Mouse (Mus musculus): ENCODE results near the gene Phrf1. TPM values are rescaled to one million over a fixed set of nuclear protein-coding genes. Genes with fewer than 3 reads are reported as not detected.

Gene Phrf1
- polyA plus RNA-seq, 1 experiment, result 29.3 TPM

DNA sequence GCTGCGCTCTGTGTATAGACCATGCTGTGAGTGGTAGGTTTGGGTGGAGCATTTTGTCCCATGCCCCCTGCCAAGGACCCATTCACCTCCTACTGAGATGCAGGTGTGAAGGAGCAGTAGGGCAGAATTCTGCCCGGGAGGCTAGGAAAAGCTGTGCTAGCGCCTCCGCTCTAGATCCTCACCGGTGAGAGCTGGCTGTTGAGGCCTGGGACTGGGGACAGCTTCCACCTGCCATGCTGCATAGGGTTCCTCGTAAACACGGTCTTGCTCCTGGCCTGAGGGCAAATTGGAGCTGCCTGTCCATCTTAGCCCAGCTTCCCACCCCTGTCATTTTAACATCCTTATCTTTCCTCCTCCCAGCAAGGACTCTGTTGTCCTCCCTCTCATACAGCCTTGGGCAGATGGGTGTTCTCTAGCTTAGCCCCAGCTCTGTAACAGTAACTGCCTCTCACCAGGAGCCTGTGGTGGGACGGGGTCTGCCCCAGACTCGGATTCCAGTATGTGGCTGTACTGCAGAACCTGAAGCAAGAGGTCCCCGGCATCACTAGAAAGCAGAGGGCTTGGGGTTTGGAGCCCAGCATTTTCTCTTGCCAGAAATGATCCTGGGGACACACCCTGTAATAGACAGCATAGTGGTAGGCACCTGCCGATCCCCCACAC lies 35.6 kb downstream of the Phrf1 start:
- H3K36me3 ChIP-seq (ENCODE audit: control insufficient read depth, insufficient read depth, low read length), result peaks cover 45% of the 10 kb centered on the region
- WGBS, result 79% methylated on average over 11 of the region's 11 CpGs
- H3K4me1 ChIP-seq (ENCODE audit: control insufficient read depth, insufficient read depth, insufficient read length), result peaks cover 15% of the 10 kb centered on the region
- no peaks in the 10 kb centered on the region for H3K27me3 ChIP-seq (ENCODE audit: control insufficient read depth, insufficient read depth, low read length)
- no peak for DNase-seq (ENCODE audit: low read depth in 1 of 2, low spot score in 2 of 2)
- no peak overlapping the region for H3K27ac ChIP-seq (ENCODE audit: insufficient read depth, low read length)
- no peak overlapping the region for H3K4me3 ChIP-seq (ENCODE audit: extremely low read depth, insufficient read depth, insufficient read length)
- TF ChIP-seq POLR2A (IDR thresholded peaks at IDR 0.05; ENCODE audit: low read depth, low read length) (no peak), CTCF (IDR thresholded peaks at IDR 0.05; ENCODE audit: extremely low read depth, insufficient read depth, insufficient read length, insufficient replicate concordance) (no peak)

DNA sequence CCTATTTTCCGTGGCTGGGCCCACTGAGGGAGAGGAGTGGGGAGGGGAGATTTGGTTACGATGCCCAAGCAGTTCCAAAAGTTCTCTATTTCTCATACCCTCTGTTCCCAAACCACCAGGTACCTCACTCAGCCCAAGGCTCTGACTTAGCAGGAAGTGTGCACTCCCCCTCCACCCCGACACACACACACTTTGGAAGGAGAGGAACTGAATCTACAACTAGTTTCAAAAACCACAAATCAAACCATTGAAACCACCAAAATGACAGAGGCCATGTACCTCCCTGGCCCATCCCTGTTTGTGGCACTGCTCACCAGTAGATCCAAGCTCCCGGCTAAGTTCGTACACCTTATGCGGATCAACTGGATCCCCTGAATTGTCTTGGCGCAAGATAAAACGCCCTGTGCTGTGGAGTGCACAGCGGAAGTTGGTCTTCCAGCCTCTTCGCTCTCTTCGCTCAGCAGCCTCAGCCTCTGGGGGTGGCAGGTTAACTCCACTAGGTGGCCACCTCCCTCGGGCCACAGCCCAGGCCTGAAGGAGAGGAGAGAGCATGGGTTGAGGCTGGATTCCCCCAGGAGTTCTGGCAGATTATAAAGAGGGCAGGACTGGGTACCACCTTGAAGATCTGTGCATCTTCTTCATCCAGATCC lies 36.3 kb downstream of the Phrf1 start:
- peaks cover 38% of the 10 kb centered on the region for H3K36me3 ChIP-seq (ENCODE audit: control insufficient read depth, insufficient read depth, low read length)
- peak overlapping the region; percentile 39 for H3K27ac ChIP-seq (ENCODE audit: insufficient read depth, low read length)
- no peak for TF ChIP-seq POLR2A (IDR thresholded peaks at IDR 0.05; ENCODE audit: low read depth, low read length)
- peak; percentile 64; the same call in 1 of the 2 replicates for TF ChIP-seq CTCF (IDR thresholded peaks at IDR 0.05; ENCODE audit: extremely low read depth, insufficient read depth, insufficient read length, insufficient replicate concordance)
- peaks cover 17% of the 10 kb centered on the region for H3K4me1 ChIP-seq (ENCODE audit: control insufficient read depth, insufficient read depth, insufficient read length)
- peak; percentile 55 to 66 for DNase-seq (ENCODE audit: low read depth in 1 of 2, low spot score in 2 of 2)
- peak overlapping the region; percentile 74; the same call in 1 of the 2 replicates for H3K4me3 ChIP-seq (ENCODE audit: extremely low read depth, insufficient read depth, insufficient read length)
- 6% methylated on average over 12 of the region's 12 CpGs for WGBS
- no peaks in the 10 kb centered on the region for H3K27me3 ChIP-seq (ENCODE audit: control insufficient read depth, insufficient read depth, low read length)

DNA sequence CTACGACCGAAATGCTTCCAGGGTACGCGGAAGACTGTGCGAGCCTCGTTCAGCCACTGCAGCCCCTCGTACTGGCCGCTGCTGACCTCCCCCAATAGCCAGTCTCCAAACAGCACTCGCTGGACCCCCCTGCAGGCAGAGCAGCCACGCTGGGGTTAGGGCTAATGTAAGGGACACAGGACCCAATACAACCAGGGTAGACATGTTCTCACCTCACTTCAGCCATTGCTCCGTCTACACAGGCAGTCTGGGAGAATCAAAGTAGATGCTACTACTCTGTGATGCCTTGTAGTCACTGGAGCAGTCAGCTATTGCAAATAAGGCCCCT lies 36.8 kb downstream of the Phrf1 start:
- Histone ChIP-seq H3K36me3 (ENCODE audit: control insufficient read depth, insufficient read depth, low read length) (peaks cover 34% of the 10 kb centered on the region), H3K27ac (ENCODE audit: insufficient read depth, low read length) (peak overlapping the region; percentile 39), H3K27me3 (ENCODE audit: control insufficient read depth, insufficient read depth, low read length) (no peaks in the 10 kb centered on the region), H3K4me1 (ENCODE audit: control insufficient read depth, insufficient read depth, insufficient read length) (peaks cover 17% of the 10 kb centered on the region), H3K4me3 (ENCODE audit: extremely low read depth, insufficient read depth, insufficient read length) (peak overlapping the region; percentile 74; the same call in 1 of the 2 replicates)
- TF ChIP-seq CTCF (IDR thresholded peaks at IDR 0.05; ENCODE audit: extremely low read depth, insufficient read depth, insufficient read length, insufficient replicate concordance), result no peak
- TF ChIP-seq POLR2A (IDR thresholded peaks at IDR 0.05; ENCODE audit: low read depth, low read length), result no peak
- WGBS, result 23% methylated on average over 11 of the region's 11 CpGs
- DNase-seq (ENCODE audit: low read depth in 1 of 2, low spot score in 2 of 2), result no peak

DNA sequence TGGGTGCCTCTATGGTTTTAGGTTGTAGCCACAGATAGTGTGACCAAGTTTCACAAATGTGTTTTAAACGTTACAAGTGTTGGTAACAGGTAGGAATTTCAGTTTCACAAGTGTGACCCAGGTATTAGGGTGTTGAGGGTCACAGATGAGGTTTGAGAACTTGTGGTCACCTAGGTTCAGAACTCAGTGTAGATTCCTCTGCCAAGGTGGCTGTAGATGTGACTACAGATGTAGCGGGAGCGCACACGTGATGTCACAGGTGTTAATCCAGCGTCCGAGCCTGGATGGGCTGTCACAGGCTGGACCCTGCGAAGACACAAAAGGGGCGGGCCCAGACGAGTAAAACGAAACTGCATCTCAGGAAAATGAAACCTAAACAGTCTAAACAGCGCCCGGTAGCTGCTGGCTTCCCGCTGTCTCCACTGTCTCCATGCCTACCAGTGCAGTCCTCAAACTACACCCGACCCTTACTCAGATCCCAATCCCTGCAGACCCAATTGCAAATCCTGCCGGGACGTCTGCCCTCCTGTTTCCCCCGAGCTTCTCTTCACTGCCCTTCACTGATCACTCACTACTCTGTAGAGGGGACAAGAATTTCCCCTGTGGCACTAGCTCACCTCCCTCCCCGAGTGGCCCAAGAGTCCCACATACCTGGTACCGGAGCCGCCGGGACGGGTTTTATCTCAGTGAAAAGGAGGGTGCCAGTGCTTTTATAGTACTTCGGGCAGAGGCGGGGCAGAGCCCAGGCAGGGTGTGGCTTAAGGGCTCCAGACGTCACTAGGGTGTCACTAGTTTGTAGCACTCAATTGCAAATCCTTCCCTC lies 37.4 kb downstream of the Phrf1 start, which contains the start of gene Irf7:
Gene Irf7 (minus strand): TSS at position 743 of the 823 bp plus-strand sequence.
- H3K27ac ChIP-seq (ENCODE audit: insufficient read depth, low read length), result peak within 1 kb of the TSS; percentile 90
- TF ChIP-seq POLR2A (IDR thresholded peaks at IDR 0.05; ENCODE audit: low read depth, low read length) (peak; percentile 41; the same call in 1 of the 2 replicates), CTCF (IDR thresholded peaks at IDR 0.05; ENCODE audit: extremely low read depth, insufficient read depth, insufficient read length, insufficient replicate concordance) (no peak)
- peaks cover 17% of the 10 kb centered on the region for H3K4me1 ChIP-seq (ENCODE audit: control insufficient read depth, insufficient read depth, insufficient read length)
- DNase-seq (ENCODE audit: low read depth in 1 of 2, low spot score in 2 of 2), result peak; percentile 66 to 77
- WGBS, result under 1% methylated on average over 25 of the region's 25 CpGs
- peaks cover 29% of the 10 kb centered on the region for H3K36me3 ChIP-seq (ENCODE audit: control insufficient read depth, insufficient read depth, low read length)
- no peaks in the 10 kb centered on the region for H3K27me3 ChIP-seq (ENCODE audit: control insufficient read depth, insufficient read depth, low read length)
- peak within 1 kb of the TSS; percentile 74 for H3K4me3 ChIP-seq (ENCODE audit: extremely low read depth, insufficient read depth, insufficient read length)

DNA sequence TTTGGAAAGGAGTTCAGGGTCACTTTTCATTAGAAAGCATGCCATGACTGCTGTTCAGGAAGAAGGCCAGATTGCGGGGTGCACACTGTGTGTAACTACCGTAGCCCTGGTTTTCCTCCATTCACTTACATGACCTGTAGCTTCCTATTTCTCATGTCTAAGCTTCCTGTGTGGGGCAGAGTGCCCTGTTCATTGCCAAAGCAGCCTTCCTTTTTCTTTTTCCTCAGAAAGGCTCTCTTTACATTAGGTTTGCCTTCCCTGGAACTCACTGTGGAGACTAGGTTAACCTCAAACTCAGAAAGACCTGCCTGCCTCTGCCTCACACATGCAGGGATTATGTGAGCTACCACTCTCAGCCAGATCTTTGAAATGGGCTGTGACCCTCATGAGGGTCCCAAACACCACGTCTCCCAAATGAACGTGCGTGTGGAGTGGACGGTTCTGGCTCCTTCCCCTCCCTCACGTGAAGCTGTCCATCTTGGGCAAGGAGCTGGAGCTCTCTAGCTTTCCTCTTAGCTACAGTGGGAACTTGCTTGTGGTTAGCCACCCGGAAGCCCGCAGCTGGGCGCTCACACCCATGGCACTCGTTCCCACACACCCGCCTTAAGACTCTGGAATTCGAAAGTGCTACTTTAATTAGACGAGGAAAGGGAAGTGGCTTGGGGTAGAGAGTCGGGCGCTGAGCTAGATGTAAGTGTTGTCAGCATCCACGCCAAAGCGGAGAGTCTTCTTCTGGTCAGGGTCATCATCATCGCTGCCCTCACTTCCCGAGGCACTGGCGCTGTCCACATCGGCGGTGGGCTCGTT lies 40.1 kb downstream of the Phrf1 start:
- TF ChIP-seq CTCF (IDR thresholded peaks at IDR 0.05; ENCODE audit: extremely low read depth, insufficient read depth, insufficient read length, insufficient replicate concordance) (no peak), POLR2A (IDR thresholded peaks at IDR 0.05; ENCODE audit: low read depth, low read length) (no peak)
- peak overlapping the region; percentile 44; the same call in 1 of the 2 replicates for H3K27ac ChIP-seq (ENCODE audit: insufficient read depth, low read length)
- DNase-seq (ENCODE audit: low read depth in 1 of 2, low spot score in 2 of 2), result no peak

DNA sequence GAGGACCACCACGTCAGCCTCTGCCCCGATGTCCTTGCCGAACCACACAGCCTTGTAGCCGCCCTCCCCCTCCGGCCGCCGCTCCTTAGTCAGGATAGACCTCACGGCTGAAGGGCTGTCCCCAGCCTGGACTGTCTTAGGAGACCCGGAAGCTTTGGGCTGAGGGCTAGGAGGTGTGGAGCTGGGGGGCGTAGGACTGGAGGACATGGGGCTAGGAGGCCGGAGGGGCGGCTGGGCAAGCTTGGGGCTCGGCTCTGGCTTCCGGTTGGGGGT lies 40.6 kb downstream of the Phrf1 start:
- TF ChIP-seq POLR2A (IDR thresholded peaks at IDR 0.05; ENCODE audit: low read depth, low read length) (no peak), CTCF (IDR thresholded peaks at IDR 0.05; ENCODE audit: extremely low read depth, insufficient read depth, insufficient read length, insufficient replicate concordance) (no peak)
- 56% methylated on average over 14 of the region's 14 CpGs for WGBS
- H3K27me3 ChIP-seq (ENCODE audit: control insufficient read depth, insufficient read depth, low read length), result 0 out of 2 replicates have a peak, but pooled peaks cover 2% of the 10 kb centered on the region
- DNase-seq (ENCODE audit: low read depth in 1 of 2, low spot score in 2 of 2), result no peak
- peak overlapping the region; percentile 32; the same call in 1 of the 2 replicates for H3K4me3 ChIP-seq (ENCODE audit: extremely low read depth, insufficient read depth, insufficient read length)
- H3K36me3 ChIP-seq (ENCODE audit: control insufficient read depth, insufficient read depth, low read length), result no peaks in the 10 kb centered on the region
- peaks cover 17% of the 10 kb centered on the region for H3K4me1 ChIP-seq (ENCODE audit: control insufficient read depth, insufficient read depth, insufficient read length)
- peak overlapping the region; percentile 27; the same call in 1 of the 2 replicates for H3K27ac ChIP-seq (ENCODE audit: insufficient read depth, low read length)

More for the DNA sequence above, 40.1 kb downstream of the Phrf1 start:
- Histone ChIP-seq H3K4me3 (ENCODE audit: extremely low read depth, insufficient read depth, insufficient read length) (peak overlapping the region; percentile 32; the same call in 1 of the 2 replicates), H3K27me3 (ENCODE audit: control insufficient read depth, insufficient read depth, low read length) (0 out of 2 replicates have a peak, but pooled peaks cover 2% of the 10 kb centered on the region), H3K4me1 (ENCODE audit: control insufficient read depth, insufficient read depth, insufficient read length) (peaks cover 17% of the 10 kb centered on the region), H3K36me3 (ENCODE audit: control insufficient read depth, insufficient read depth, low read length) (peaks cover 4% of the 10 kb centered on the region)
- 10% methylated on average over 24 of the region's 24 CpGs for WGBS
